Mouse (Mus musculus): ENCODE measurements around the gene Prdx2. TPM values are rescaled to one million over a fixed set of nuclear protein-coding genes. Genes with fewer than 3 reads are reported as not detected.

The Prdx2 gene
- polyA plus RNA-seq, 1 experiment = 164 TPM

- Histone ChIP-seq H3K4me1 (ENCODE audit: control insufficient read depth, insufficient read depth, insufficient read length) (peaks cover 11% of the 10 kb centered on the region; the same call in 1 of the 2 replicates), H3K36me3 (ENCODE audit: control insufficient read depth, insufficient read depth, low read length) (no peaks in the 10 kb centered on the region), H3K27me3 (ENCODE audit: control insufficient read depth, insufficient read depth, low read length) (peaks cover 16% of the 10 kb centered on the region), H3K4me3 (ENCODE audit: extremely low read depth, insufficient read depth, insufficient read length) (no peak overlapping the region), H3K27ac (ENCODE audit: insufficient read depth, low read length) (no peak overlapping the region)
- WGBS = 70% methylated on average over 16 of the region's 16 CpGs
- TF ChIP-seq POLR2A (IDR thresholded peaks at IDR 0.05; ENCODE audit: low read depth, low read length) (no peak), CTCF (IDR thresholded peaks at IDR 0.05; ENCODE audit: extremely low read depth, insufficient read depth, insufficient read length, insufficient replicate concordance) (no peak)
- no peak for DNase-seq (ENCODE audit: low read depth in 1 of 2, low spot score in 2 of 2)
These were observed 35.4 kb upstream of the Prdx2 start for GRCm38 (mm10) chr8:84933767-84934559.

GRCm38 (mm10) chr8:84934860-84935259 is 34.5 kb upstream of the Prdx2 start:
- TF ChIP-seq POLR2A (IDR thresholded peaks at IDR 0.05; ENCODE audit: low read depth, low read length) (no peak), CTCF (IDR thresholded peaks at IDR 0.05; ENCODE audit: extremely low read depth, insufficient read depth, insufficient read length, insufficient replicate concordance) (no peak)
- H3K27ac ChIP-seq (ENCODE audit: insufficient read depth, low read length) = no peak overlapping the region
- peaks cover 14% of the 10 kb centered on the region for H3K27me3 ChIP-seq (ENCODE audit: control insufficient read depth, insufficient read depth, low read length)
- H3K36me3 ChIP-seq (ENCODE audit: control insufficient read depth, insufficient read depth, low read length) = no peaks in the 10 kb centered on the region
- peaks cover 8% of the 10 kb centered on the region; the same call in 1 of the 2 replicates for H3K4me1 ChIP-seq (ENCODE audit: control insufficient read depth, insufficient read depth, insufficient read length)
- H3K4me3 ChIP-seq (ENCODE audit: extremely low read depth, insufficient read depth, insufficient read length) = no peak overlapping the region
- 4% methylated on average over 15 of the region's 15 CpGs for WGBS
- no peak for DNase-seq (ENCODE audit: low read depth in 1 of 2, low spot score in 2 of 2)

- peaks cover 14% of the 10 kb centered on the region for H3K27me3 ChIP-seq (ENCODE audit: control insufficient read depth, insufficient read depth, low read length)
- H3K27ac ChIP-seq (ENCODE audit: insufficient read depth, low read length) = no peak overlapping the region
- no peak for DNase-seq (ENCODE audit: low read depth in 1 of 2, low spot score in 2 of 2)
- no peak overlapping the region for H3K4me3 ChIP-seq (ENCODE audit: extremely low read depth, insufficient read depth, insufficient read length)
- 5% methylated on average over 14 of the region's 14 CpGs for WGBS
- no peaks in the 10 kb centered on the region for H3K36me3 ChIP-seq (ENCODE audit: control insufficient read depth, insufficient read depth, low read length)
- peaks cover 8% of the 10 kb centered on the region; the same call in 1 of the 2 replicates for H3K4me1 ChIP-seq (ENCODE audit: control insufficient read depth, insufficient read depth, insufficient read length)
- TF ChIP-seq POLR2A (IDR thresholded peaks at IDR 0.05; ENCODE audit: low read depth, low read length) (no peak), CTCF (IDR thresholded peaks at IDR 0.05; ENCODE audit: extremely low read depth, insufficient read depth, insufficient read length, insufficient replicate concordance) (no peak)
These were observed 33.9 kb upstream of the Prdx2 start for GRCm38 (mm10) chr8:84935489-84935888.

GRCm38 (mm10) chr8:84936041-84936961 is 33.1 kb upstream of the Prdx2 start:
- no peaks in the 10 kb centered on the region for H3K36me3 ChIP-seq (ENCODE audit: control insufficient read depth, insufficient read depth, low read length)
- H3K4me1 ChIP-seq (ENCODE audit: control insufficient read depth, insufficient read depth, insufficient read length) = peaks cover 8% of the 10 kb centered on the region; the same call in 1 of the 2 replicates
- H3K27ac ChIP-seq (ENCODE audit: insufficient read depth, low read length) = no peak overlapping the region
- H3K4me3 ChIP-seq (ENCODE audit: extremely low read depth, insufficient read depth, insufficient read length) = no peak overlapping the region
- 24% methylated on average over 23 of the region's 23 CpGs for WGBS
- no peak for DNase-seq (ENCODE audit: low read depth in 1 of 2, low spot score in 2 of 2)
- peaks cover 14% of the 10 kb centered on the region for H3K27me3 ChIP-seq (ENCODE audit: control insufficient read depth, insufficient read depth, low read length)
- TF ChIP-seq POLR2A (IDR thresholded peaks at IDR 0.05; ENCODE audit: low read depth, low read length) = no peak
- no peak for TF ChIP-seq CTCF (IDR thresholded peaks at IDR 0.05; ENCODE audit: extremely low read depth, insufficient read depth, insufficient read length, insufficient replicate concordance)

GRCm38 (mm10) chr8:84936962-84937546 is 32.3 kb upstream of the Prdx2 start, which contains the start of gene Mast1:
Gene Mast1 (minus strand): TSS chr8:84937359.
- Histone ChIP-seq H3K4me1 (ENCODE audit: control insufficient read depth, insufficient read depth, insufficient read length) (peaks cover 8% of the 10 kb centered on the region; the same call in 1 of the 2 replicates), H3K27me3 (ENCODE audit: control insufficient read depth, insufficient read depth, low read length) (peaks cover 14% of the 10 kb centered on the region), H3K36me3 (ENCODE audit: control insufficient read depth, insufficient read depth, low read length) (no peaks in the 10 kb centered on the region), H3K4me3 (ENCODE audit: extremely low read depth, insufficient read depth, insufficient read length) (peak within 1 kb of the TSS; percentile 47; the same call in 1 of the 2 replicates), H3K27ac (ENCODE audit: insufficient read depth, low read length) (no peak within 1 kb of the TSS)
- DNase-seq (ENCODE audit: low read depth in 1 of 2, low spot score in 2 of 2) = peak in 1 of 2 experiments; percentile 46
- TF ChIP-seq CTCF (IDR thresholded peaks at IDR 0.05; ENCODE audit: extremely low read depth, insufficient read depth, insufficient read length, insufficient replicate concordance) (peak; percentile 63), POLR2A (IDR thresholded peaks at IDR 0.05; ENCODE audit: low read depth, low read length) (no peak)
- WGBS = 2% methylated on average over 44 of the region's 50 CpGs

Data from spleen, adult 2 months (tissue).